In the genomic region with DNA sequence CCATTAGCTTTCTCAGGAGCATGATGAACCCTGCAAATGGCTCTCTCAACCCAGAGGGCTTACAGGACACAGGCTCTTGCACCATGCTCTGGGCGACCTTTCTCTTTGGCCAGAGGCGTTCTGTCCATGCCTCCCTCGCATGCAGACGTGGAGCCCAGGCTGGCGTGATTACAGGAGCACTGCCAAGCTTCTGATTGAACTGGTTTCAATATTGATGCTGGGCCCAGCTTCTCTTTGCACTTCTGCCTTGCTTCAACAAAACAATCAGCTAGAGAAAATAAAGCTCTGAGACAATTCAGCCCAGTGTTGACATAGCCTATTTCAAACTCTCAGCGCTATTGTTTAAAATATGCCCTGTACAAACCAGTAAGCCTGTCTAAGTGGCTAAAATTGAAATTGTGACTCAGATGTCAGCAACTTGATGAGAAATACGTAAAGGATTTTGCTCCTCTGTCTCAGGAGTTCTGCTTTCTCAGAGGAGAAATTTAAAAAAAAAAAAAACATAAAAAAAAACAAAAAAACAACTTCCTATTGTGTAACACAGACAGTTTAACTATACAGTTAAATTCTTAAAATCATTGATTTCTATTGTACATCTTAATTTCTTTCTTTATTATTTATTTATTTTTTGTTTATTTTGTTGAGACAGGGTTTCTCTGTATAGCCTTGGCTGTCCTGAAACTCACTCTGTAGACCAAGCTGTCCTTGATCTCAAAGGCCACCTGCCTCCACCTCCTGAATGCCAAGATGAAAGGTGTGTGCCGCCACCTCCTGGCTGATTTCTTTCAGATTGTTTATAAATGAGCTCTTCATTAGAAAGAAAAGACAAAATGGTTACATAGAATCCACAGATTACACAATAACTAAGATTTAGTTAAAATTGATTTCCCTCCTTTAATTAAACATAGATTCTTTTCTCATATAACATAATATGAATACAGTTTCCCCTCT, we compare ENCODE assay signal across 9 mouse cellular contexts.
DNase-seq lines count a peak whose midpoint lies in the region; ATAC-seq and TF ChIP-seq lines count a peak whose summit lies in the region.
"Had no signal": no experiment of that assay in that cellular context is flagged by ENCODE, and none has a peak within 500 bp of the region (broad histone marks: within the 10 kb centered on the region; RNA-seq: fewer than 3 reads in every experiment).

No protein-coding gene starts in this region.

- H3K4me1 ChIP-seq in embryonic facial prominence, embryonic 11.5 days (ENCODE audit: control insufficient read depth, insufficient read depth, low read length), result no peaks in the 10 kb centered on the region
- H3K4me1 ChIP-seq in embryonic facial prominence, embryonic 10.5 days, result peaks cover 3% of the 10 kb centered on the region; the same call in 1 of the 2 replicates
- no peaks in the 10 kb centered on the region for H3K4me1 ChIP-seq in intestine, postnatal 0 days (replicated peaks; ENCODE audit: control insufficient read depth, insufficient read depth, low read length)
- H3K4me1 ChIP-seq in midbrain, embryonic 14.5 days (ENCODE audit: control insufficient read depth, insufficient read depth, low read length), result no peaks in the 10 kb centered on the region
- no peaks in the 10 kb centered on the region for H3K4me1 ChIP-seq in forebrain, embryonic 10.5 days

- H3K36me3 ChIP-seq in embryonic facial prominence, embryonic 11.5 days (replicated peaks; ENCODE audit: control insufficient read depth, insufficient read depth, low read depth, low read length), result no peaks in the 10 kb centered on the region
- H3K36me3 ChIP-seq in embryonic facial prominence, embryonic 10.5 days (replicated peaks), result no peaks in the 10 kb centered on the region
- no peaks in the 10 kb centered on the region for H3K36me3 ChIP-seq in intestine, postnatal 0 days (ENCODE audit: control insufficient read depth, insufficient read depth)
- H3K36me3 ChIP-seq in midbrain, embryonic 14.5 days (ENCODE audit: control insufficient read depth, insufficient read depth, low read length), result no peaks in the 10 kb centered on the region
- no peaks in the 10 kb centered on the region for H3K36me3 ChIP-seq in forebrain, embryonic 10.5 days (replicated peaks)
- H3K36me3 ChIP-seq: heart, embryonic 13.5 days had no signal

- H3K27ac ChIP-seq in embryonic facial prominence, embryonic 11.5 days (replicated peaks; ENCODE audit: low read depth, low read length), result no peak overlapping the region
- no peak overlapping the region for H3K27ac ChIP-seq in embryonic facial prominence, embryonic 10.5 days (replicated peaks)
- H3K27ac ChIP-seq in intestine, postnatal 0 days (ENCODE audit: low read depth, low read length), result no peak overlapping the region
- H3K27ac ChIP-seq in midbrain, embryonic 14.5 days (replicated peaks; ENCODE audit: low read depth, low read length), result no peak overlapping the region
- no peak overlapping the region for H3K27ac ChIP-seq in forebrain, embryonic 10.5 days
- H3K27ac ChIP-seq: heart, embryonic 13.5 days had no signal

- no peak overlapping the region for H3K9ac ChIP-seq in embryonic facial prominence, embryonic 11.5 days (replicated peaks; ENCODE audit: low read length)
- H3K9ac ChIP-seq in intestine, postnatal 0 days (ENCODE audit: low read depth, low read length), result no peak overlapping the region
- H3K9ac ChIP-seq in midbrain, embryonic 14.5 days (replicated peaks; ENCODE audit: low read length), result no peak overlapping the region
- H3K9ac ChIP-seq: heart, embryonic 13.5 days had no signal

- H3K4me2 ChIP-seq in embryonic facial prominence, embryonic 11.5 days (ENCODE audit: low read depth, low read length), result no peak overlapping the region
- no peak overlapping the region for H3K4me2 ChIP-seq in intestine, postnatal 0 days (replicated peaks; ENCODE audit: low read depth)
- no peak overlapping the region for H3K4me2 ChIP-seq in midbrain, embryonic 14.5 days (ENCODE audit: low read length)
- H3K4me2 ChIP-seq: heart, embryonic 13.5 days had no signal

- no peaks in the 10 kb centered on the region for H3K27me3 ChIP-seq in embryonic facial prominence, embryonic 11.5 days (ENCODE audit: control insufficient read depth, insufficient read depth, low read length)
- H3K27me3 ChIP-seq in embryonic facial prominence, embryonic 10.5 days (replicated peaks; ENCODE audit: low read depth, poor library complexity, severe bottlenecking), result no peaks in the 10 kb centered on the region
- H3K27me3 ChIP-seq in intestine, postnatal 0 days (replicated peaks; ENCODE audit: control insufficient read depth, insufficient read depth, low read length), result no peaks in the 10 kb centered on the region
- no peaks in the 10 kb centered on the region for H3K27me3 ChIP-seq in midbrain, embryonic 14.5 days (ENCODE audit: control insufficient read depth, insufficient read depth, low read length)
- H3K27me3 ChIP-seq in forebrain, embryonic 10.5 days (ENCODE audit: poor library complexity, severe bottlenecking), result no peaks in the 10 kb centered on the region
- H3K27me3 ChIP-seq: heart, embryonic 13.5 days had no signal

- no peak overlapping the region for H3K4me3 ChIP-seq in embryonic facial prominence, embryonic 11.5 days (ENCODE audit: low read depth, low read length)
- H3K4me3 ChIP-seq in embryonic facial prominence, embryonic 10.5 days, result no peak overlapping the region
- no peak overlapping the region for H3K4me3 ChIP-seq in intestine, postnatal 0 days (ENCODE audit: low read depth, low read length)
- no peak overlapping the region for H3K4me3 ChIP-seq in midbrain, embryonic 14.5 days (replicated peaks; ENCODE audit: low read depth, low read length)
- H3K4me3 ChIP-seq in forebrain, embryonic 10.5 days, result no peak overlapping the region
- H3K4me3 ChIP-seq: heart, embryonic 13.5 days had no signal

- 61% methylated on average over 8 of the region's 8 CpGs for WGBS in embryonic facial prominence, embryonic 11.5 days
- 65% methylated on average over 8 of the region's 8 CpGs for WGBS in embryonic facial prominence, embryonic 10.5 days
- WGBS in intestine, postnatal 0 days, result 67% methylated on average over 8 of the region's 8 CpGs
- WGBS in midbrain, embryonic 14.5 days, result 56% methylated on average over 8 of the region's 8 CpGs
- 76% methylated on average over 8 of the region's 8 CpGs for WGBS in forebrain, embryonic 10.5 days

- H3K9me3 ChIP-seq in embryonic facial prominence, embryonic 11.5 days (replicated peaks; ENCODE audit: control insufficient read depth, low read length), result no peaks in the 10 kb centered on the region
- H3K9me3 ChIP-seq in embryonic facial prominence, embryonic 10.5 days, result no peaks in the 10 kb centered on the region
- H3K9me3 ChIP-seq in intestine, postnatal 0 days (ENCODE audit: control insufficient read depth), result no peaks in the 10 kb centered on the region
- no peaks in the 10 kb centered on the region for H3K9me3 ChIP-seq in midbrain, embryonic 14.5 days (ENCODE audit: control insufficient read depth, low read length)
- H3K9me3 ChIP-seq in forebrain, embryonic 10.5 days, result no peaks in the 10 kb centered on the region
- H3K9me3 ChIP-seq: heart, embryonic 13.5 days had no signal

- no peak for ATAC-seq in embryonic facial prominence, embryonic 11.5 days (replicated peaks; ENCODE audit: insufficient number of reproducible peaks, low FRiP score, low TSS enrichment, low read depth)
- no peak for ATAC-seq in intestine, postnatal 0 days
- ATAC-seq in midbrain, embryonic 14.5 days (ENCODE audit: low FRiP score, low TSS enrichment), result 0 out of 2 replicates have a peak, but pooled peaks have one; percentile 31

- TF ChIP-seq CTCF in intestine, postnatal 0 days (IDR thresholded peaks at IDR 0.05; ENCODE audit: low read depth), result peak; percentile 62

- DNase-seq in embryonic facial prominence, embryonic 11.5 days (ENCODE audit: low spot score), result peak; percentile 53
- no peak for DNase-seq in embryonic facial prominence, embryonic 10.5 days (ENCODE audit: low spot score)
- peak; percentile 8 for DNase-seq in retina, embryonic 14.5 days (ENCODE audit: low spot score)
- DNase-seq in retina, postnatal 1 day, result no peak
- peak; percentile 50 for DNase-seq in midbrain, embryonic 14.5 days
- DNase-seq in forebrain, embryonic 10.5 days (ENCODE audit: extremely low spot score, low spot score), result no peak
- DNase-seq in layer of hippocampus, adult 9-10 months (ENCODE audit: low spot score), result no peak

Comparison
In these comparisons a context has a peak if more than half of its experiments do, and no peak if none do; other contexts are left out.
1. DNase-seq: peak in embryonic facial prominence, embryonic 11.5 days (single experiment), retina, embryonic 14.5 days (single experiment) and midbrain, embryonic 14.5 days (single experiment); none in embryonic facial prominence, embryonic 10.5 days (single experiment), retina, postnatal 1 day (single experiment), forebrain, embryonic 10.5 days (single experiment) and layer of hippocampus, adult 9-10 months (single experiment).